Mouse (Mus musculus) c-Kit-positive CD71-positive TER-119-negative erythroid progenitor cells, embryonic 14.5 days (primary cell): Measurements from ENCODE around the gene Fam168a.
A peak's percentile ranks its signal among the peaks of the same experiment; 100 is the strongest.

Experiments
- DNase-seq: peaks from one replicate; pipeline ENCODE4 v3.0.0-alpha.2; 2013; ENCODE audit warnings: low read depth

Gene Fam168a

GRCm38 (mm10) chr7:100868551-100868950, 162.1 kb downstream of the Fam168a start:
- DNase-seq = no peak

- no peak for DNase-seq
These were observed 163.6 kb downstream of the Fam168a start for GRCm38 (mm10) chr7:100869877-100870629.

GRCm38 (mm10) chr7:100871355-100871754, 164.9 kb downstream of the Fam168a start:
- DNase-seq = no peak

GRCm38 (mm10) chr7:100871892-100872291, 165.5 kb downstream of the Fam168a start:
- no peak for DNase-seq

GRCm38 (mm10) chr7:100873197-100873596, 166.8 kb downstream of the Fam168a start:
- no peak for DNase-seq

GRCm38 (mm10) chr7:100875822-100876221, 169.4 kb downstream of the Fam168a start:
- no peak for DNase-seq

GRCm38 (mm10) chr7:100876293-100876692, 169.9 kb downstream of the Fam168a start:
- no peak for DNase-seq

- DNase-seq = no peak
These were observed 170.3 kb downstream of the Fam168a start for GRCm38 (mm10) chr7:100876771-100877170.

- DNase-seq = peak; percentile 58
These were observed 173.2 kb downstream of the Fam168a start for GRCm38 (mm10) chr7:100879595-100879994.

- no peak for DNase-seq
These were observed 175.1 kb downstream of the Fam168a start for GRCm38 (mm10) chr7:100881531-100881930.

GRCm38 (mm10) chr7:100881950-100882349, 175.5 kb downstream of the Fam168a start:
- no peak for DNase-seq

- DNase-seq = no peak
These were observed 178.0 kb downstream of the Fam168a start for GRCm38 (mm10) chr7:100884460-100884859.

GRCm38 (mm10) chr7:100886535-100886934, 180.1 kb downstream of the Fam168a start:
- DNase-seq = peak; percentile 48
